9 mouse cellular contexts compared by ENCODE assay signal in genomic region chr7:16869497-16869896, GRCm38 (mm10). TPM values are rescaled to one million over a fixed set of nuclear protein-coding genes. Genes with fewer than 3 reads are reported as not detected.
DNase-seq lines count a peak whose midpoint lies in the region; ATAC-seq lines count a peak whose summit lies in the region.
"Had no signal": no experiment of that assay in that cellular context is flagged by ENCODE, and none has a peak within 500 bp of the region (broad histone marks: within the 10 kb centered on the region; RNA-seq: fewer than 3 reads in every experiment).

No protein-coding gene starts in this region.

- no peaks in the 10 kb centered on the region for H3K4me1 ChIP-seq in embryonic facial prominence, embryonic 14.5 days (ENCODE audit: control insufficient read depth, insufficient read depth, low read length)
- peaks cover 21% of the 10 kb centered on the region for H3K4me1 ChIP-seq in liver, embryonic 13.5 days (replicated peaks)

- H3K36me3 ChIP-seq in embryonic facial prominence, embryonic 14.5 days (ENCODE audit: control insufficient read depth, insufficient read depth, low read length): peaks cover 50% of the 10 kb centered on the region
- peaks cover 15% of the 10 kb centered on the region; the same call in 1 of the 2 replicates for H3K36me3 ChIP-seq in liver, embryonic 13.5 days

- peak overlapping the region; percentile 20 for H3K4me3 ChIP-seq in embryonic facial prominence, embryonic 14.5 days (ENCODE audit: low read depth, low read length)
- H3K4me3 ChIP-seq in liver, embryonic 13.5 days (replicated peaks): no peak overlapping the region

- peak overlapping the region; percentile 45 for H3K9ac ChIP-seq in embryonic facial prominence, embryonic 14.5 days (ENCODE audit: low read depth, low read length)
- no peak overlapping the region for H3K9ac ChIP-seq in liver, embryonic 13.5 days

- H3K9me3 ChIP-seq in embryonic facial prominence, embryonic 14.5 days (ENCODE audit: control insufficient read depth, low read length): no peaks in the 10 kb centered on the region
- no peaks in the 10 kb centered on the region for H3K9me3 ChIP-seq in liver, embryonic 13.5 days (replicated peaks)

- 20% methylated on average over 16 of the region's 16 CpGs for WGBS in embryonic facial prominence, embryonic 14.5 days
- 74% methylated on average over 16 of the region's 16 CpGs for WGBS in liver, embryonic 13.5 days (ENCODE audit: insufficient replicate concordance)

- H3K4me2 ChIP-seq in embryonic facial prominence, embryonic 14.5 days (ENCODE audit: low read depth, low read length): peak overlapping the region; percentile 43
- H3K4me2 ChIP-seq in liver, embryonic 13.5 days: no peak overlapping the region

- H3K27me3 ChIP-seq in embryonic facial prominence, embryonic 14.5 days (replicated peaks; ENCODE audit: control insufficient read depth, insufficient read depth, low read length): no peaks in the 10 kb centered on the region
- H3K27me3 ChIP-seq in liver, embryonic 13.5 days: no peaks in the 10 kb centered on the region

- H3K27ac ChIP-seq in embryonic facial prominence, embryonic 14.5 days (replicated peaks; ENCODE audit: low read depth, low read length): peak overlapping the region; percentile 58; the same call in 1 of the 2 replicates
- H3K27ac ChIP-seq in liver, embryonic 13.5 days: no peak overlapping the region

- peak; percentile 97 for DNase-seq in ES-CJ7 (ENCODE audit: low read depth, low spot score)
- DNase-seq in adrenal gland, postnatal 10 days: peak; percentile 62
- peak; percentile 93 for DNase-seq in embryonic facial prominence, embryonic 14.5 days (ENCODE audit: low spot score)
- peak; percentile 93 for DNase-seq in layer of hippocampus, adult 11-12 months (ENCODE audit: low spot score)
- DNase-seq in liver, embryonic 13.5 days: no peak
- peak; percentile 93 for DNase-seq in right cerebral cortex, postnatal 25 days
- no peak for DNase-seq in thymus, adult 18-20 months
- no peak for DNase-seq in urinary bladder, postnatal 14 days (ENCODE audit: low spot score)

- peak; percentile 96 for ATAC-seq in embryonic facial prominence, embryonic 14.5 days (ENCODE audit: low read depth)
- ATAC-seq in liver, embryonic 13.5 days (ENCODE audit: low read depth): peak; percentile 35; the same call in 1 of the 2 replicates

RNA-seq across cellular contexts. Expression of gene Dact3, which starts 5.6 kb away (rescaled TPM):
- total RNA-seq in adrenal gland, postnatal 10 days (2021): 1 to 10 TPM; 5.7 to 7.0 TPM
- polyA plus RNA-seq in embryonic facial prominence, embryonic 14.5 days (2014; fragmentation: Nextera tagmentation; extraction: Ambion mirVana): 7.2 and 7.6 TPM in 2 replicates
- 0.15 and 0.17 TPM in 2 replicates for polyA plus RNA-seq in liver, embryonic 13.5 days (2015; fragmentation: Nextera tagmentation; extraction: Ambion mirVana)

RNA-seq across cellular contexts. Expression of gene Gng8, which starts 22.1 kb away (rescaled TPM):
- 1 to 10 TPM in 1 of 2 experiments, under 1 TPM in 1; 0.84 to 2.0 TPM for total RNA-seq in adrenal gland, postnatal 10 days (2021)
- polyA plus RNA-seq in embryonic facial prominence, embryonic 14.5 days (2014; fragmentation: Nextera tagmentation; extraction: Ambion mirVana): 27.0 and 29.1 TPM in 2 replicates
- polyA plus RNA-seq in liver, embryonic 13.5 days (2015; fragmentation: Nextera tagmentation; extraction: Ambion mirVana): 0.67 and 0.81 TPM in 2 replicates
- total RNA-seq: common myeloid progenitor, adult 5-6 weeks had no signal

RNA-seq across cellular contexts. Expression of gene Prkd2, which starts 26.8 kb away (rescaled TPM):
- total RNA-seq in adrenal gland, postnatal 10 days (2021): 10 to 100 TPM; 22.2 to 27.2 TPM
- 14.4 and 16.5 TPM in 2 replicates for polyA plus RNA-seq in embryonic facial prominence, embryonic 14.5 days (2014; fragmentation: Nextera tagmentation; extraction: Ambion mirVana)
- 2.7 and 3.5 TPM in 2 replicates for polyA plus RNA-seq in liver, embryonic 13.5 days (2015; fragmentation: Nextera tagmentation; extraction: Ambion mirVana)

RNA-seq across cellular contexts. Expression of gene Ptgir, which starts 36.8 kb away (rescaled TPM):
- total RNA-seq in adrenal gland, postnatal 10 days (2021): 1 to 10 TPM; 1.2 to 2.0 TPM
- polyA plus RNA-seq in embryonic facial prominence, embryonic 14.5 days (2014; fragmentation: Nextera tagmentation; extraction: Ambion mirVana): 1.8 and 1.9 TPM in 2 replicates
- 1.0 and 1.5 TPM in 2 replicates for polyA plus RNA-seq in liver, embryonic 13.5 days (2015; fragmentation: Nextera tagmentation; extraction: Ambion mirVana)

RNA-seq across cellular contexts. Expression of gene Fkrp, which starts 53.0 kb away (rescaled TPM):
- total RNA-seq in adrenal gland, postnatal 10 days (2021): 10 to 100 TPM; 22.4 to 22.6 TPM
- polyA plus RNA-seq in embryonic facial prominence, embryonic 14.5 days (2014; fragmentation: Nextera tagmentation; extraction: Ambion mirVana): 28.2 and 28.6 TPM in 2 replicates
- polyA plus RNA-seq in liver, embryonic 13.5 days (2015; fragmentation: Nextera tagmentation; extraction: Ambion mirVana): 10.0 and 10.7 TPM in 2 replicates

Comparison
In these comparisons a context has a peak if more than half of its experiments do, and no peak if none do; other contexts are left out.
1. DNase-seq: peak in ES-CJ7 (single experiment), adrenal gland, postnatal 10 days (single experiment), embryonic facial prominence, embryonic 14.5 days (single experiment), layer of hippocampus, adult 11-12 months (single experiment) and right cerebral cortex, postnatal 25 days (single experiment); none in liver, embryonic 13.5 days (single experiment), thymus, adult 18-20 months (0 of 2) and urinary bladder, postnatal 14 days (single experiment).
2. RNA of gene Gng8, which starts 22.1 kb away (polyA plus RNA-seq): 27.0 to 29.1 TPM in embryonic facial prominence, embryonic 14.5 days; 0.67 to 0.81 TPM in liver, embryonic 13.5 days; every median in the first group is over 10 times any median in the second.